Mouse (Mus musculus) midbrain, postnatal 0 days (tissue): ENCODE data around the gene Copa. TPM values are rescaled to one million over a fixed set of nuclear protein-coding genes. Genes with fewer than 3 reads are reported as not detected.

Experiments used
- ATAC-seq: fragments of 200-750 bp; cut with Nextera tagmentation; 2 replicates; pipeline ENCODE4 v1.8.0; 2017; ENCODE audit warnings: moderate number of reproducible peaks, mild to moderate bottlenecking, moderate TSS enrichment, moderate library complexity; ENCODE audit not compliant: low FRiP score
- DNase-seq: peaks from one replicate; pipeline ENCODE4 v3.0.0-alpha.2; 2015; ENCODE audit warnings: low spot score
- H3K27ac ChIP-seq: fragments of 300-500 bp; sonication (generic); 2 replicates; pipeline ENCODE4 v1.5.1; 2014; ENCODE audit warnings: low read depth, mild to moderate bottlenecking, low read length, mixed read lengths
- H3K27me3 ChIP-seq: fragments of 300-500 bp; sonication (generic); 2 replicates; pipeline ENCODE4 v1.6.1; 2014; ENCODE audit warnings: low read length, control low read depth, mixed read lengths; ENCODE audit not compliant: insufficient read depth
- H3K36me3 ChIP-seq: fragments of 300-500 bp; sonication (generic); 2 replicates; pipeline ENCODE4 v1.6.1; 2014; ENCODE audit warnings: low read length, control low read depth, mixed read lengths; ENCODE audit not compliant: insufficient read depth
- H3K4me1 ChIP-seq: fragments of 300-500 bp; sonication (generic); 2 replicates; pipeline ENCODE4 v1.6.1; 2014; ENCODE audit warnings: mild to moderate bottlenecking, control low read depth, antibody characterized with exemption, low read length, mixed read lengths; ENCODE audit not compliant: insufficient read depth
- H3K4me2 ChIP-seq: fragments of 300-500 bp; sonication (generic); 2 replicates; pipeline ENCODE4 v1.6.1; 2014; ENCODE audit warnings: low read depth, mild to moderate bottlenecking, low read length, mixed read lengths; ENCODE audit not compliant: poor library complexity, severe bottlenecking
- H3K4me3 ChIP-seq: fragments of 300-500 bp; sonication (generic); 2 replicates; pipeline ENCODE4 v1.5.1; 2014; ENCODE audit warnings: low read depth, mild to moderate bottlenecking, low read length, moderate library complexity
- H3K9ac ChIP-seq: fragments of 300-500 bp; sonication (generic); replicated peaks from 2 replicates; pipeline ENCODE4 v1.6.1; 2014; ENCODE audit warnings: mild to moderate bottlenecking, low read length, moderate library complexity, mixed read lengths; ENCODE audit not compliant: poor library complexity, severe bottlenecking
- H3K9me3 ChIP-seq: fragments of 300-500 bp; sonication (generic); 2 replicates; pipeline ENCODE4 v1.6.1; 2016; ENCODE audit warnings: low read length, control low read depth
- CTCF ChIP-seq: IDR thresholded peaks from 2 replicates; pipeline ENCODE4 v1.5.1; 2016; ENCODE audit warnings: antibody characterized with exemption, mild to moderate bottlenecking
- WGBS: fragments of 180-500 bp; shearing (Covaris S2); extraction: QIAGEN DNeasy Blood & Tissue Kit; methylation state at CpG from one replicate; pipeline ENCODE4 v1.1.7; 2014; 5-methylcytosine and 5-hydroxymethylcytosine counted together
- polyA plus RNA-seq: library from polyadenylated mRNA; unstranded; fragments of >200 nt; fragmentation: Nextera tagmentation; extraction: Ambion mirVana; gene quantifications from 2 replicates; pipeline ENCODE4 v1.2.1, GENCODE M21; 2015
- total RNA-seq: library from RNA; depleted of rRNA; stranded (reverse); fragments of >200 nt; gene quantifications from 2 replicates; pipeline ENCODE4 v1.2.3, GENCODE M21; 2014

The Copa gene
- total and polyA plus RNA-seq, 2 experiments from 2014 or later: 155 to 207 TPM

GRCm38 (mm10) chr1:172140160-172140559 is 57.8 kb downstream of the Copa start:
- 85% methylated on average over 2 of the region's 2 CpGs for WGBS
- Histone ChIP-seq H3K4me3 (no peak overlapping the region), H3K27ac (no peak overlapping the region), H3K27me3 (no peaks in the 10 kb centered on the region), H3K36me3 (no peaks in the 10 kb centered on the region; the same call in 1 of the 2 replicates), H3K9ac (no peak overlapping the region), H3K4me2 (no peak overlapping the region), H3K9me3 (no peaks in the 10 kb centered on the region), H3K4me1 (no peaks in the 10 kb centered on the region)
- DNase-seq (no peak), ATAC-seq (no peak)
- TF ChIP-seq CTCF: no peak

- Histone ChIP-seq H3K9me3 (no peaks in the 10 kb centered on the region), H3K4me1 (no peaks in the 10 kb centered on the region), H3K4me3 (no peak overlapping the region), H3K9ac (no peak overlapping the region), H3K27me3 (no peaks in the 10 kb centered on the region), H3K4me2 (no peak overlapping the region), H3K36me3 (no peaks in the 10 kb centered on the region), H3K27ac (no peak overlapping the region)
- TF ChIP-seq CTCF: no peak
- ATAC-seq (no peak), DNase-seq (no peak)
- WGBS: 81% methylated on average over 1 of the region's 1 CpGs
These were observed 58.5 kb downstream of the Copa start for GRCm38 (mm10) chr1:172140825-172141224.

GRCm38 (mm10) chr1:172141529-172141928 is 59.2 kb downstream of the Copa start:
- H3K9me3 ChIP-seq: no peaks in the 10 kb centered on the region

GRCm38 (mm10) chr1:172143570-172143969 is 61.2 kb downstream of the Copa start:
- Histone ChIP-seq H3K4me3 (no peak overlapping the region), H3K27me3 (no peaks in the 10 kb centered on the region), H3K27ac (no peak overlapping the region), H3K9me3 (no peaks in the 10 kb centered on the region), H3K9ac (no peak overlapping the region), H3K36me3 (no peaks in the 10 kb centered on the region), H3K4me2 (no peak overlapping the region), H3K4me1 (no peaks in the 10 kb centered on the region)
- 15% methylated on average over 1 of the region's 1 CpGs for WGBS
- no peak for ATAC-seq
- peak; percentile 73 for TF ChIP-seq CTCF
- DNase-seq: peak; percentile 55

More at GRCm38 (mm10) chr1:172141529-172141928, 59.2 kb downstream of the Copa start:
- no peaks in the 10 kb centered on the region for H3K4me1 ChIP-seq
- 82% methylated on average over 3 of the region's 3 CpGs for WGBS
- DNase-seq (no peak), ATAC-seq (no peak)
- TF ChIP-seq CTCF: no peak
- H3K4me2 ChIP-seq: no peak overlapping the region
- H3K36me3 ChIP-seq: no peaks in the 10 kb centered on the region
- H3K9ac ChIP-seq: no peak overlapping the region
- no peak overlapping the region for H3K27ac ChIP-seq
- H3K4me3 ChIP-seq: no peak overlapping the region
- no peaks in the 10 kb centered on the region for H3K27me3 ChIP-seq

- under 1% methylated on average over 40 of the region's 42 CpGs for WGBS
- peak within 1 kb of the TSS; percentile 85 for H3K4me2 ChIP-seq
- peaks cover 15% of the 10 kb centered on the region for H3K4me1 ChIP-seq
- DNase-seq (peak; percentile 96), ATAC-seq (peak; percentile 100)
- peak within 1 kb of the TSS; percentile 86 for H3K27ac ChIP-seq
- H3K27me3 ChIP-seq: no peaks in the 10 kb centered on the region
- no peak for TF ChIP-seq CTCF
- no peaks in the 10 kb centered on the region for H3K9me3 ChIP-seq
- H3K9ac ChIP-seq: peak within 1 kb of the TSS; percentile 98
- H3K36me3 ChIP-seq: no peaks in the 10 kb centered on the region
- peak within 1 kb of the TSS; percentile 99 for H3K4me3 ChIP-seq
These were observed 65.5 kb downstream of the Copa start, which contains the start of gene Dcaf8 for GRCm38 (mm10) chr1:172147835-172148278. Gene Dcaf8 (plus strand): TSS chr1:172148084.

- H3K36me3 ChIP-seq: no peaks in the 10 kb centered on the region
- WGBS: under 1% methylated on average over 31 of the region's 40 CpGs
- peak overlapping the region; percentile 86 for H3K27ac ChIP-seq
- H3K4me2 ChIP-seq: peak overlapping the region; percentile 85
- peaks cover 15% of the 10 kb centered on the region for H3K4me1 ChIP-seq
- H3K9ac ChIP-seq: peak overlapping the region; percentile 98
- no peaks in the 10 kb centered on the region for H3K27me3 ChIP-seq
- ATAC-seq: peak; percentile 60; the same call in 1 of the 2 replicates
- peak overlapping the region; percentile 99 for H3K4me3 ChIP-seq
- no peaks in the 10 kb centered on the region for H3K9me3 ChIP-seq
- no peak for TF ChIP-seq CTCF
- peak; percentile 32 for DNase-seq
These were observed 66.1 kb downstream of the Copa start for GRCm38 (mm10) chr1:172148279-172148954.
